Mouse (Mus musculus): ENCODE measurements around the gene Tbc1d17. TPM values are rescaled to one million over a fixed set of nuclear protein-coding genes. Genes with fewer than 3 reads are reported as not detected.

The Tbc1d17 gene
- polyA plus RNA-seq, 1 experiment from 2014 or later, result 84.0 TPM

DNA sequence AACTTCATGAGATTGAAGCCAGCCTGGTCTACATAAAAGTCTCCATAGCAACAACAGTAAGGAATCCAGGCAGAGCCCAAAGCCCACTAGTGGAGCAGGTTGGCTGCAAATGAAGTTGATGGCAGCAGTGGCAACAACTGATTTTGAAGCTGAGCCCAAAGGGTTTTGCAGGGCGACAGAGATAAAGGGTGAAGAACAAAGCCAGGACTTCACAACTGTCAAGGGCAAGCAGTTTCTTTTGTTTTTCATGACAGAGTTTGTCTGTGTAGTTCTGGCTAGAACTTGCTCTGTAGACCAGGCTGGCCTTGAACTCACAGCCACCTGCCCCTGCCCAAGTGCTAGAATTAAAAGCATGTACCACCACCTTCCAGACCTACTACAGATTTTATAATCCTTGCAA is 22.3 kb upstream of the Tbc1d17 start:
- H3K4me2 ChIP-seq (replicated peaks; ENCODE audit: low read depth, low read length), result no peak overlapping the region
- no peak overlapping the region for H3K4me3 ChIP-seq (ENCODE audit: low read depth, low read length)
- H3K36me3 ChIP-seq (ENCODE audit: insufficient read depth, low read length), result no peaks in the 10 kb centered on the region
- H3K27me3 ChIP-seq (replicated peaks; ENCODE audit: insufficient read depth, low read length), result no peaks in the 10 kb centered on the region
- 73% methylated on average over 1 of the region's 1 CpGs for WGBS
- no peak for TF ChIP-seq CTCF (IDR thresholded peaks at IDR 0.05)
- TF ChIP-seq EP300 (IDR thresholded peaks at IDR 0.05), result no peak
- H3K9ac ChIP-seq (replicated peaks; ENCODE audit: low read depth), result no peak overlapping the region
- DNase-seq (ENCODE audit: low spot score) (no peak), ATAC-seq (no peak)
- H3K27ac ChIP-seq (ENCODE audit: low read length), result no peak overlapping the region
- H3K4me1 ChIP-seq (ENCODE audit: insufficient read depth, low read depth, low read length), result peaks cover 24% of the 10 kb centered on the region
- no peaks in the 10 kb centered on the region for H3K9me3 ChIP-seq (ENCODE audit: low read length)

GRCm38 (mm10) chr7:44870614-44871013 is 21.7 kb upstream of the Tbc1d17 start:
- Histone ChIP-seq H3K4me3 (ENCODE audit: low read depth, low read length) (peak overlapping the region; percentile 99; the same call in 1 of the 2 replicates), H3K36me3 (ENCODE audit: insufficient read depth, low read length) (no peaks in the 10 kb centered on the region), H3K4me2 (replicated peaks; ENCODE audit: low read depth, low read length) (peak overlapping the region; percentile 69), H3K9ac (replicated peaks; ENCODE audit: low read depth) (0 out of 2 replicates have a peak overlapping the region, but pooled peaks have one; percentile 32), H3K9me3 (ENCODE audit: low read length) (no peaks in the 10 kb centered on the region), H3K27me3 (replicated peaks; ENCODE audit: insufficient read depth, low read length) (no peaks in the 10 kb centered on the region), H3K4me1 (ENCODE audit: insufficient read depth, low read depth, low read length) (peaks cover 29% of the 10 kb centered on the region), H3K27ac (ENCODE audit: low read length) (peak overlapping the region; percentile 100)
- 81% methylated on average over 6 of the region's 6 CpGs for WGBS
- no peak for DNase-seq (ENCODE audit: low spot score)
- TF ChIP-seq CTCF (IDR thresholded peaks at IDR 0.05) (no peak), EP300 (IDR thresholded peaks at IDR 0.05) (no peak)
- ATAC-seq, result no peak

DNA sequence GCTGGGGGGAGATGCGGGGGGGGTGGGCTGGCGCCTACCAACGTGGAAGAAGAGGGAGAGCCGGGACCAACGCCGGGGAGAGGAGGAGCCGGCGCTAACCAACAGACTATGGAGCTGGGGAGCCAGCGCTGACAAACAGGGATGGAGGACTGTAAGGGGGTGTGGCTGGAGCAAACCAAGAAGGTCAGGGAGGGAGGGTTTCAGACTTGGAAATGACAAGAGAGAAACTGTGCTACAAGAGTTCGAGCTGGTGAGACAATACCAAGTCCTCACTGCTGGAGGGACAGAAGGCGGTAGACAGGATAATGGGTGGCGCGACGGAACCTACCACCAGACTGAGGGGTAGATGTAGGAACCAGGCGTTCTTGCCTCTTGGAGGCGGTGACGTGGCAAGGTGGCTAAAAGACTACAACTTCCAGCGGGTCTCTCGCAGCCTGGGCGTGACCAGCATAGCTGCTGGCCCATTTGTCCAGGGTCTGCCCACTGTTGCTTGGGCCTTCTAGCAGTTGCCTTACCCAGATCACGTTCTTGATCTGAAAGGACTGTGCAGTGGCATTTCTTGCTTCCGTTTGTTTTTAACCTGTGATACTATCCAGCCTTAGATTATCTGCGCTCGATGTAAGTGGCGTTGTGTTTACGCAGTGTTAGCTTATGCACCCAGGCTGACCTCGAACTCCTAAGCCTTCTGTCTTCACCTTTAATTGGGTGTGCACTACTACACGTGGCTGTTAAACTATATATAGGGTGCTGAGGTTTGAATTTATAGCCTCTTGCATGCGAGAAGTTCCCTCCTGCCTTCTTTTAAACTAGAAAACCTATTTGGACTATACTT is 21.0 kb upstream of the Tbc1d17 start, which contains the start of gene Ptov1:
Gene Ptov1, minus strand, starts transcription at position 92 of the 832 bp plus-strand sequence.
- 3% methylated on average over 29 of the region's 29 CpGs for WGBS
- Histone ChIP-seq H3K27me3 (replicated peaks; ENCODE audit: insufficient read depth, low read length) (no peaks in the 10 kb centered on the region), H3K4me3 (ENCODE audit: low read depth, low read length) (peak within 1 kb of the TSS; percentile 99), H3K9me3 (ENCODE audit: low read length) (no peaks in the 10 kb centered on the region), H3K36me3 (ENCODE audit: insufficient read depth, low read length) (no peaks in the 10 kb centered on the region), H3K4me2 (replicated peaks; ENCODE audit: low read depth, low read length) (peak within 1 kb of the TSS; percentile 69), H3K27ac (ENCODE audit: low read length) (peak within 1 kb of the TSS; percentile 100), H3K9ac (replicated peaks; ENCODE audit: low read depth) (peak within 1 kb of the TSS; percentile 98), H3K4me1 (ENCODE audit: insufficient read depth, low read depth, low read length) (peaks cover 33% of the 10 kb centered on the region)
- DNase-seq (ENCODE audit: low spot score), result peak; percentile 100
- ATAC-seq, result peak; percentile 90
- TF ChIP-seq EP300 (IDR thresholded peaks at IDR 0.05), result peak; percentile 79; the same call in 1 of the 2 replicates
- peak; percentile 19; the same call in 1 of the 2 replicates for TF ChIP-seq CTCF (IDR thresholded peaks at IDR 0.05)

- peak; percentile 51 for ATAC-seq
- peak overlapping the region; percentile 99 for H3K4me3 ChIP-seq (ENCODE audit: low read depth, low read length)
- peak overlapping the region; percentile 98 for H3K9ac ChIP-seq (replicated peaks; ENCODE audit: low read depth)
- no peaks in the 10 kb centered on the region for H3K27me3 ChIP-seq (replicated peaks; ENCODE audit: insufficient read depth, low read length)
- peak; percentile 83 for DNase-seq (ENCODE audit: low spot score)
- H3K9me3 ChIP-seq (ENCODE audit: low read length), result no peaks in the 10 kb centered on the region
- H3K36me3 ChIP-seq (ENCODE audit: insufficient read depth, low read length), result peaks cover 4% of the 10 kb centered on the region
- peak overlapping the region; percentile 100 for H3K27ac ChIP-seq (ENCODE audit: low read length)
- peak overlapping the region; percentile 69 for H3K4me2 ChIP-seq (replicated peaks; ENCODE audit: low read depth, low read length)
- under 1% methylated on average over 89 of the region's 108 CpGs for WGBS
- peaks cover 33% of the 10 kb centered on the region for H3K4me1 ChIP-seq (ENCODE audit: insufficient read depth, low read depth, low read length)
- TF ChIP-seq CTCF (IDR thresholded peaks at IDR 0.05), result peak; percentile 39
- no peak for TF ChIP-seq EP300 (IDR thresholded peaks at IDR 0.05)
These were observed 20.2 kb upstream of the Tbc1d17 start for GRCm38 (mm10) chr7:44868919-44869696.

DNA sequence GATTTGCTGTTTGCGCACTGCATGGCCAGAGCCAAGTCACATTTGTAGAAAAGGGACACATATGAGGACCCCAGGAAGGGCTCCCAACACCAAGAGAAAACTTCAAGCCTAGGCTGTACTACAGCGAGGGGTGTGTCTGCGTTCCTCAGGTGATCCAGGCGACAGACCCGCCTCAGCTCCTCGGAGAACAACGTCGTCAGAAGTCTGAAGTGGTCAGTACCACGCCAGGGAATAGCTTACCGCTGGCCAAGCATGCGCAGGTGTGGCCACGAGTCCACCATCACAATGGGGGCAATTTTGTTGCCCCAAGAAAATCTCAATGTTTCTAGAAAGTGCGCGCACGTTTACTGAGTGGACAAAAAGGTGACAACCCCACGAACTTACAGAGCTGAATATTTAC is 19.6 kb upstream of the Tbc1d17 start:
- H3K36me3 ChIP-seq (ENCODE audit: insufficient read depth, low read length), result peaks cover 11% of the 10 kb centered on the region
- ATAC-seq, result peak; percentile 39
- H3K4me2 ChIP-seq (replicated peaks; ENCODE audit: low read depth, low read length), result peak overlapping the region; percentile 69
- TF ChIP-seq EP300 (IDR thresholded peaks at IDR 0.05), result no peak
- TF ChIP-seq CTCF (IDR thresholded peaks at IDR 0.05), result no peak
- WGBS, result 6% methylated on average over 16 of the region's 16 CpGs
- H3K27me3 ChIP-seq (replicated peaks; ENCODE audit: insufficient read depth, low read length), result no peaks in the 10 kb centered on the region
- peak overlapping the region; percentile 99 for H3K4me3 ChIP-seq (ENCODE audit: low read depth, low read length)
- peak overlapping the region; percentile 100 for H3K27ac ChIP-seq (ENCODE audit: low read length)
- H3K4me1 ChIP-seq (ENCODE audit: insufficient read depth, low read depth, low read length), result peaks cover 33% of the 10 kb centered on the region
- H3K9me3 ChIP-seq (ENCODE audit: low read length), result no peaks in the 10 kb centered on the region
- H3K9ac ChIP-seq (replicated peaks; ENCODE audit: low read depth), result peak overlapping the region; percentile 98
- DNase-seq (ENCODE audit: low spot score), result peak; percentile 92

- Histone ChIP-seq H3K36me3 (ENCODE audit: insufficient read depth, low read length) (peaks cover 17% of the 10 kb centered on the region), H3K27me3 (replicated peaks; ENCODE audit: insufficient read depth, low read length) (no peaks in the 10 kb centered on the region), H3K4me3 (ENCODE audit: low read depth, low read length) (peak overlapping the region; percentile 99), H3K9me3 (ENCODE audit: low read length) (no peaks in the 10 kb centered on the region), H3K4me1 (ENCODE audit: insufficient read depth, low read depth, low read length) (peaks cover 33% of the 10 kb centered on the region), H3K4me2 (replicated peaks; ENCODE audit: low read depth, low read length) (peak overlapping the region; percentile 69), H3K27ac (ENCODE audit: low read length) (peak overlapping the region; percentile 100), H3K9ac (replicated peaks; ENCODE audit: low read depth) (peak overlapping the region; percentile 98)
- no peak for ATAC-seq
- WGBS, result 38% methylated on average over 9 of the region's 9 CpGs
- peak; percentile 16 for DNase-seq (ENCODE audit: low spot score)
- TF ChIP-seq CTCF (IDR thresholded peaks at IDR 0.05), result no peak
- TF ChIP-seq EP300 (IDR thresholded peaks at IDR 0.05), result no peak
These were observed 18.9 kb upstream of the Tbc1d17 start for GRCm38 (mm10) chr7:44867802-44868201.

Measured in lung, postnatal 0 days (tissue).